Mouse (Mus musculus) cerebellum, adult 9-11 months (tissue): Measurements from ENCODE around the gene Sart3.

Experiments used
- DNase-seq: peaks from one replicate; pipeline ENCODE4 v3.0.0; 2022

The Sart3 gene

DNA sequence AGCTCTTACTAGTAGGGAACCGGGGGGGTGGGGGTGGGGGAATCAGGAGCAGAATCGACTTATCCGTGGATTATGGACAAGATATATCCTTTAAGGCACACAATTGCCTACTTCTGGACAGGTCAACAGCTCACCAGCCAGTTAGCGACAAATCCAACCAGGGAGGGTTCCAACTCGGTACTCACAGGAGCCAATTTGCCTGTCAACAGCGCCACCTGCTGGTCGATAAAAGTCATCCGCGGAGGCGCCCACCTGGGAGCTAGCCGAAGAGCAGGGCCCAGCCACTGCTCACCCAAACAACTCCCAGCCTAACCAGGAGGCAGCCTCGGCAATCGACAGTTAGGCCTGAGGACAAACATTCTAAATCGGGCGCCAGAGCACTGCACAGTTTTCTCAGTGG lies 47.9 kb downstream of the Sart3 start, which contains the start of gene 1700069L16Rik:
1700069L16Rik (minus strand) TSS at position 327 of the 400 bp plus-strand sequence.
- DNase-seq, result peak; percentile 95

DNA sequence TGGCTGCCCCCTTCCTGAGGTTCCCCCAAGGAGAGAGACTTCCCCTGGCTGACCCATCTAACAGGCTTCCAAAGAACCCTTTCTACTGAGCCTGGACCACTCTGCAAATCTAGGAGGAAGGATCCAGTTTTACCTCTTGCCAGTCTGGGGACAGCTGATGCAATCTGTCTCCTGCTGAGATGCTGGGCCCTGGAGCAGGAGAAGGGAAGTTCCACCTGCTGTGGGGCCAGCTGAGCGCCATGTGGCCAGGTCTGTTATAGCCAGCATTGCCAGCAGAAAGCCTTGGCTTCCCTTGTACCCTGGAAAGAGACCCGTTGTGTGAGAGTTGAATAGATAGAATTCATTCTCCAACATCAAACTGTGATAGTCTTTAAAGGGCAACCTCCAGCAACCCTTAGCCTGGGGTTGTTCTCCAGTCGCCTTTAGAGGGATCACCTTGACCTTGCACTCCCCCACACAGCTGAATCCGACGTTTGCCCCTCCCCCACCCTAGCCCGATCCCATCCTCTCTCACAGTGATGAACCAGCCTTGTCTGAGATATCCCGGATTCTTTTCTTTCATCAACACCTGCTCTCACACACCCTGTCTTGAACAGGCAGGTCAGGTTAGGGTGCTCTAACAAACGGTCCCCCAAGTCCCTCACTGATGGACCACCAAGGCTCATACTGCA lies 48.6 kb downstream of the Sart3 start:
- peak; percentile 99 for DNase-seq

GRCm38 (mm10) chr5:113722224-113723013 lies 49.9 kb downstream of the Sart3 start:
- peak; percentile 84 for DNase-seq

- DNase-seq, result peak; percentile 83
These were observed 53.1 kb downstream of the Sart3 start for GRCm38 (mm10) chr5:113719221-113719661.

- no peak for DNase-seq
These were observed 55.5 kb downstream of the Sart3 start for GRCm38 (mm10) chr5:113716581-113717388.

DNA sequence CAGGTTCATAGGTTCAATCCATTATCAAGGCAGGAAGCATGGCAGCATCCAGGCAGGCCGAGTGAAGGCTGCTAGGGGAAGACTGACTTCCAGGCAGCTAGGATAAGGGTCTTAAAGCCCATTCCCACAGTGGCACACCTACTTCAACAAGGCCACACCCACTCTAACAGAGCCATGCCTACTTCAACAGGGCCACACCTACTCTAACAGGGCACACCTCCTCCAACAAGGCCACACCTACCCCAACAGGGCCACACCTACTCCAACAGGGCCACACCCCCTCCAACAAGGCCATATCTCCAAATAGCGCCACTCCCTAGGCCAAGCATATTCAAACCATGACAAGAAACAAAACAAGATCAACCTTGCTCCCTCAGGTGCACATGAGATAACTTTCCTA lies 59.4 kb downstream of the Sart3 start:
- DNase-seq, result no peak

DNA sequence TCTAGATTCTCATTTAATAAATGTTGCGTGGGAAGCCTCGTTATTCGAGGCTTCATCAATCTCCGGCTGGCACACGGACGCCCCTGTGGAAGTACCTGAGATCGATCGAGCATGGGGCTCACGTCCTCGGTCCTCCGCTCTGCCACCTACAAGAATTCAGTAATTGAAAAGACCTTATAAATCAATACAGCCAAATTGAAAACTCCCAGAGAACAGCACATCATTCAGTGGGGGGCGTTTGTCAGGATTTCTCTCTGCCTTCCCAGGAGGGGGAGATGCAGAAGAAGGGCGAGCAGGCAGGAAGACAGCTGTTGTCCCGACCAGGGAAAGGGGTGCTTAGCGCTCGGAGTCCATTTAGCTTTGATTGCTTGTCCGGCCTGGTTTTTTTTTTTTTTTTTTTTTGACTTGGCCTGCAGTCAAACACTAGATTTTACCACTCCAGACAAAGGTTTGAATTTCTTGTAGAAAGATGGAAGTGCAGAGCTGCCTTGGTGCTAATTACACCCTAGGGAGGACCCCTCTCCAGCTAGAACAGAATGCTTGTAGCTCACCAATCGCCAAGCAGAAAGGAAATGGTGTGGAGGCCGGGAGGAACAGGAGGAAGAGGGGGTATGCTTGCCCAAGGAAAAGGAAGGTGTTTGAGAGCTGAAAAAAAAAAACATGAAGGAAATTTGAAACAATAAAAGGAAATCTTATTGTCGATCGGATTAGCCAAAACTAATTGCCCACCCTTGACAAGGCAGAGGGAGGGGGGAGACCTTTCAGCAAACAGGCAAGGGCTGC lies 68.3 kb downstream of the Sart3 start:
- DNase-seq, result no peak

DNA sequence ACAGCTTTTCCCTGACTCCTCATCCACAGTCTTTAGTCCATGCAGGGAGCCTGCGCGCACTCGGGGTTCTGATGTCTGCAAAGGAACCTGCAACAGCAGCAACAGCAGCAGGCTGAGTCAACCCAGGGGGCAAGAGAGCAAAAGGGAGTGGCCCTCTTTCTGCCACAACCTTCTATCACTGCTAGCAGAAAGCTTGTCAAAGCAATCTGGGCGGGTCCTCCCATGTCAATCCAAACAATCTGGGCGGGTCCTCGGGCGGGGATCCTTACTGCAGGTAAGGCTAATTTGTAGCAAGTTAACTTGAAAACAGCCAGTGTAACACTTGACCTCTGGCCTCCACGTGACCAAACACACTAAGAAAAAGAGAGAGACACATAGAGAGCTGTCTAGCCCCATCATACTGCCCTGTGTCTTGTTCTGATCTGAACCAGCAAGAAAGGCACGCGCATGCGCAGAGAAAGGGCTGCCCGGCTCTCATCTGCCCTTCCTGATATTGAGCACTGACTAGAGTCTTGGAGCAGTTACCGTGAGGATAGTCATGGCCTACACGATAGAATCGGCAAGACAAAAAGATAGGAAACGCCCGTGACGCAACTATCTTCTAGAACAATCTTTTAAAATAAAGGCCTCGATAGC lies 71.8 kb downstream of the Sart3 start:
- no peak for DNase-seq

DNA sequence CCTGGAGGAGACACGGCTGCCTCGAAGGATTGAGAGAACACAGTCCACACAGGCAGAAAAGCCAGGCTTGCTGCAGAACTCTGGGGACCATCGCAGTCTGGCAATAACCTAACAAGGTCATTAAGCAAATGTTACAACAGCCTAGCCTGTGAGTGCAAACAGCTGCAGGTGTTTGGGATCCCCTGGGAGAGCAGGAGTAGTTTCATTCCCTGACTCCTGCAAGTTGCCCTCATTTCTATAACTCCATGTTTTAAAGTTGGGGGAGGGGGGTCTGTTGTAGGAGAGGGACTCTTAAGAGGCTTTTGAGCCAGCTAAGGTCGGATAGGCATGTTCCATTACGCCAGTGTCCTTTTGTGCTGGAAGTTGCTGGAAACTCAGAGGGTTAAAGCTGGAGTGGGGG lies 77.9 kb downstream of the Sart3 start:
- no peak for DNase-seq

GRCm38 (mm10) chr5:113694000-113694399 lies 78.3 kb downstream of the Sart3 start:
- DNase-seq, result no peak

- DNase-seq, result peak; percentile 55
These were observed 79.0 kb downstream of the Sart3 start for GRCm38 (mm10) chr5:113693196-113693755.
